Mouse (Mus musculus): ENCODE results near the gene Naalad2.
A peak's percentile ranks its signal among the peaks of the same experiment; 100 is the strongest.
"Not testable (repeated sequence)": the region's sequence is repeated elsewhere in the genome, so short reads cannot be mapped to it uniquely, and the experiment has no call there.

Gene Naalad2

GRCm38 (mm10) chr9:18402895-18403294 lies at the start of gene Naalad2:
Naalad2 (minus strand) TSS chr9:18402995.
- not testable (repeated sequence) for DNase-seq

GRCm38 (mm10) chr9:18431687-18432086 lies 28.9 kb upstream of the Naalad2 start:
- no peak for DNase-seq

DNA sequence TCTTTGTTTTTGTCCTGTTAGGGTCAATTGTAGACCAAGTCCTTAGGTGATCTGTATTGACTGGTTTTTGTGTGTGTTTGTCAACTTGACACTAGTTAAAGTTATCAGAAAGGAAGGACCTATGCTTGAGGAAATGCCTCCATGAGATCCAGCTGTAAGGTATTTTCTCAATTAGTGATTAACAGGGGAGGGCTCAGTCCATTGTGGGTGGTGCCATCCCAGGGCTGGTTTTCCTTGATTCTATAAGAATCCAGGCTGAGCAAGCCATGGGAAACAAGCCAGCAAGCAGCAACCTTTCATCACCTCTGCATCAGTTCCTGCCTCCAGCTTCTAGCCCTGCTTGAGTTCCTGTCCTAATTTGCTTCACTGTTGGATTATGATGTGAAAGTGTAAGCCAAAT lies 27.6 kb upstream of the Naalad2 start, which contains the start of gene Mbd3l2:
Mbd3l2 (plus strand) TSS at position 301 of the 400 bp plus-strand sequence.
- DNase-seq = no peak

DNA sequence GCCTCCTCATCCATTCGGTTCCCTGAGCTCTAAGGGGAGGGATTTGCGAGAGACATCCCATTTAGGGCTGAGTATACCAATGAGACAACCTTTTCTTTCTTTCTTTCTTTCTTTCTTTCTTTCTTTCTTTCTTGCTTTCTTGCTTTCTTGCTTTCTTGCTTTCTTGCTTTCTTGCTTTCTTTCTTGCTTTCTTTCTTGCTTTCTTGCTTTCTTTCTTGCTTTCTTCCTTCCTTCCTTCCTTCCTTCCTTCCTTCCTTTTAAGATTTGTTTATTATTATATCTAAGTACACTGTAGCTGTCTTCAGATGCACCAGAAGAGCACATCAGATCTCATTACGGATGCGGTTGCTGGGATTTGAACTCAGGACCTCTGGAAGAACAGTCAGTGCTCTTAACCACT lies 9.6 kb upstream of the Naalad2 start:
- DNase-seq = peak; percentile 14

DNA sequence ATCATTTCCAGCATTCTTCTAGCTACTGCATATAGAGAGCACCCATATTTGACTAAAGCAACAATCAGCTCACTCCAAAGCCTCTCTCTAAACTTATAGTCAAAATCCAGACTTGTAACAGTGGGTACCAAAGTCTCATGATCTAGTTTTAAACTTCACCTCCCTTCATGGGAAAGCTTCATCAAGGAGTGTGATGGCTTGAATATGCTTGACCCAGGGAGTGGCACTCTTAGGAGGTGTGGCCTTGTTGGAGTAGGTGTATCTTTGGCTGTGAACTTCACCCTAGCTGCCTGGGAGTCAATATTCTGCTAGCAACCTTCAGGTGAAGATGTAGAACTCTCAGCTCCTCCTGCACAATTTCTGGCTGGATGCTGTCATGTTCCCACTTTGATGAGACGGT lies 1.3 kb upstream of the Naalad2 start, which contains the start of gene Ubtfl1:
Ubtfl1 (plus strand) TSS at position 301 of the 400 bp plus-strand sequence.
- no peak for DNase-seq

DNA sequence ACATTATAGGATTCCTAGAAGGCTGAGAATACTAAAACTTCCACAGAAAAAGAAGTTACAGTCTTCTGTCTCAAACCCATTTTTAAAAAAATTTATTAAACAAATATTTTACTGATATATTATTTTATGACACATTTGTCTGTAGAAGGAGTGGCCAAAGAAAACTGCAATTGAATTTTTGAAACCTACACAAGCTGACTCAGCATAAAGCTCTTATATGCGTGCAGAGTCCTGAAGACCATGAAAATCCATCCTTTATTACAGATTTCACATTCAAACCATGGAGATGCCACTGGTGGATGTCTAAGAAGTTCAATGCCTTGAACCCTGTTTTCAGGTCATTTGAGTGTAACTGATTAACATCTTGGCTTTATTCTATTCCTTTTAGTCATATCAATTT lies 3.2 kb downstream of the Naalad2 start:
- no peak for DNase-seq

GRCm38 (mm10) chr9:18385782-18386181 lies 17.0 kb downstream of the Naalad2 start:
- DNase-seq = peak; percentile 0

DNA sequence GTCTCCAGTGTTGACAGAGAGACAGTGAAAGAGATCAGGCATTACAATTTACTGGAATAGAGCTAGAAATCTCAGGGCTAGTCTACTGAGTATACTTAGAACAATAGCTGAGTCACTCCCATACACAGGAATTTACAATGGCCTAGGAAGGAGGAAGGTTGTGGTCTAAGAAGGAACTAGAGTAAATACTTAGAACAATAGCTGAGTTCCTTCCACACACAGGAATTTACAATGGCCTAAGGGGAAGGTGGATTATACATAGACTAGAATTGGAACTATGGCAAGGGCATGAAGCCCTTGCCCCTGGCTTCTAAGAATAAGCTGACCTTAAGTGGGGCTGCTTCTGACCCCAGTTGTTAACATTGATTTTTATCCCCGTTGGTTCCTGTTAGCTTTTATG lies 29.8 kb downstream of the Naalad2 start:
- DNase-seq = not testable (repeated sequence)

DNA sequence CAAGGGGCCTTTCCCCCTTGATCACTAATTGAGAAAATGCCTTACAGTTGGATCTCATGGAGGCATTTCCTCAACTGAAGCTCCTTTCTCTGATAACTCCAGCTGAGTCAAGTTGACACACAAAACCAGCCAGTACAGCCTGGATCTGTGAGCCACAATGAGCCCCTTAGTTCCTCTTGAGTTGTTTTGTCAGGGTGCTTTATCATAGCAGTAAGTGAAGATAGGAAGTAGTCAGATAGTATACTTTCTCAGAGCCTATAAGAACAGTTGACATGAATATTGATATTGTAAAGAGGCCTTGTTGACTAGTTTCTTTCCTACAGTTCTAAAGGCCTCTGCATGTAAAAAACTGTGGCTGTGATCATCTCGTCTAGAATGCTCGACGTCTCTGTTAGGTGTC lies 82.8 kb downstream of the Naalad2 start:
- DNase-seq = no peak

GRCm38 (mm10) chr9:18298301-18298700 lies 104.5 kb downstream of the Naalad2 start:
- no peak for DNase-seq

DNA sequence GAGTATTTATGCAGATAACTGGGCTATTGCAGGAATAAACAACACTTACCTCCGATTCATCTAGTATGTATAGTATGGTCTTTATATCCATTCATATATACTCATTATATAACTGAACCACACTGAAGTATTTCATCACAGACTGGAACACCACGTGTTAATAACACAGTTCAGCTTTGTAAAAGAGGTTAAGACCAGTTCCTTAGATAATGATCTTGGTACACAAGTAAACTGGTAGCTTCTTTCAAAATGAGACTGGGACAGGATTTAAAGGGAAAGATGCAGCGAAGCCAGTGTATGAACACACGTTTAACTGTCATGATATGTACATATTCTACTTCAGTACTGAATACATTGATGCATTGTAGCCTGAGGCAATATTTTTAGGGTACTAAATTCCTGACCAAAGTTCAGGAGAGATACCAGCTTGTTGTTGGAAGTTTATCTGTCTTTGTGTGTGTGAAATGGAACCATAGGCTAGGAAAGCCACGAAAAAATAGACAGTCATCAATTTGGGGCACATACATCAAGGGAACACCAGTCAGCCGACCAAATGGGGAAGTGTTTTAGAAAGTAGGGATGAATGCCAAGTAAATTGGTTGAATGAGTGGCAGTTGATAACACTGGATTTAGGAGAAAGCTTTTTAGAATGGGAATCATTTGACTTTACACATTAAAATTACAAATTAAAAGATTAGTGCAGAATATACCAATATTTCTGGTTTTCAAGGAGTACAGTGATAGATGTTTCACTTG lies 109.6 kb downstream of the Naalad2 start:
- no peak for DNase-seq

DNA sequence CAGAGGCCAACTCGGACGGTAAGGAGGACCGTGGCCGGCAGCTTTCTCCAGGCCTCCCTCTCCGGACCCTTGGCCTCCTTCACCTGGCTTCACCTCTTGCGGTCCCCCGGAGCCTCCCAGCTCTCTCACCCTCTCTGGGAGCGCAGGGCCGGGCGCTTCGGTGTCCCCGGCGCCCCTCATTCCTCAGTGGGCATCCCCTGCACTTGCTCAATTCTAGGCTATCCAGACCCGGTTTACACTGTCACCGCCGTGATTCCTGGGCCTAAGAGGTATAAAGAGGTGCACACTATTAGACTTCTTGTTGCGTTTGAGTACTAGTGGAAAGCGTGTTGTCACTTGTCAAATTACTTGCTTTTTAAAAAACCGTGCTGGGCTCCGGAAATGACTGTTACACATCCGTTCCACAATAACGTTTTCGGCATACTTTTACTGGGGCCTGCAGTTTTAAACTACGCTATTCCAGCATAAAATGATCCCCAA lies 110.3 kb downstream of the Naalad2 start:
- DNase-seq = no peak

- DNase-seq = peak; percentile 99
These were observed 111.0 kb downstream of the Naalad2 start, which contains the start of gene Chordc1 for GRCm38 (mm10) chr9:18291571-18292429. Chordc1 (plus strand) TSS chr9:18292125.

GRCm38 (mm10) chr9:18278693-18279092 lies 124.1 kb downstream of the Naalad2 start:
- peak; percentile 3 for DNase-seq

DNA sequence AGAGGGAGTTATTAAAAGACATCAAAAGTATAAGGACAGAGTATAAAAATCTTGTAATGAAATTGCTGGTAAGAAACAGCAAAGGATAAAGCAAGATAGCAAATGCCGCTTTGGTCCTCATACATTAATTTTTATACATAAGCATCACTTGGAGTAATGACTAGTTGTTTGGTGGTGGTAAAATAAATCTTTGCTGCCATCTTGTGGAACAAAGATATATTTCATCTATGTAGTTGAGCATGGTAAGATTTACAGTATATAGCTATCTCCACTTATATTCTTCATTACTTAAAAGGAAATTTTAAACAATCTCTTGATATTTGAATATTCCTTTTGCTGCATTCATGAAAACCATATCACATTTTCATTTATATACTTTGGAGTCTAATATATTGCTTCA lies 125.3 kb downstream of the Naalad2 start:
- peak; percentile 58 for DNase-seq

DNA sequence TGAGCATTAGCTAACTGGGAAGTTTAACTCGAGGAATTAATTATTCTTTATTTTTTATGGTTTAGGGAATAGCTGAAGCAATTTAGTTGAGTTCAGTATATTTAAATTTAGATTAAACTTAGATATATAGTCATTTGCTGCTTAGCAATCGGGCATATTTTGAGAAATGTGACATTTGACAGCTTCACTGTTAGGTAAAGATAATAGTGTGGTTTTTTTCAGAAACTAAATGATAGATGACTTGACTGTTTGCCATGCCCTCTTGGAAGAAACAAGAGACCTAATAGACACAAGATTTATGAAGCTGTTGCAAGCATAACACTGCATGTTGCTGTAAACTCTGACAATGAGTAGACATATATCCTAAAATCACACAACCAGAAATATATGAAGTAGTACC lies 126.0 kb downstream of the Naalad2 start:
- DNase-seq = no peak

DNA sequence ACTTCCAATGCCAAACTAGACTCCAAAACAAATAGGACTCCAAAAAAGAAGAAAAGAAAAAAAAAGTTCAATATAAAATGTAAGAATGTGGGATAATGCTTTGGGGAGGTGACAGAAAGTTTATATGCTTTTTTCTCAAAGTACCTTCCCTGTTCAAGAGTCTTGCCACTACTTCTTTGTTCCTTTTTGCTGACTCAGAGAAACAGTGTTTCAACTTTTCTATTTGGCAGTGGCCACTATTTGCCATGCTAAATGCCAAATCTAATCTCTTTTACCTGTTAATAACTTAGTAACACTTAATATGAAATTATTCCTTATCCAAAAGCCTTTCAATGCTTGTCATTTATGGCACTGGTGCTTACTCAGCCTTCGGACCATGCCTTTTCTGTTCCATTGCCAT lies 126.9 kb downstream of the Naalad2 start:
- DNase-seq = no peak

All from retina, postnatal 1 day (tissue).